Mouse (Mus musculus): ENCODE measurements at regions not wholly inside any gene's neighbourhood (a gene's known extent, or its start where the extent isn't known, plus 50 kb on each side); places are given as distances from the start of the nearest gene placed in this dataset.

DNA sequence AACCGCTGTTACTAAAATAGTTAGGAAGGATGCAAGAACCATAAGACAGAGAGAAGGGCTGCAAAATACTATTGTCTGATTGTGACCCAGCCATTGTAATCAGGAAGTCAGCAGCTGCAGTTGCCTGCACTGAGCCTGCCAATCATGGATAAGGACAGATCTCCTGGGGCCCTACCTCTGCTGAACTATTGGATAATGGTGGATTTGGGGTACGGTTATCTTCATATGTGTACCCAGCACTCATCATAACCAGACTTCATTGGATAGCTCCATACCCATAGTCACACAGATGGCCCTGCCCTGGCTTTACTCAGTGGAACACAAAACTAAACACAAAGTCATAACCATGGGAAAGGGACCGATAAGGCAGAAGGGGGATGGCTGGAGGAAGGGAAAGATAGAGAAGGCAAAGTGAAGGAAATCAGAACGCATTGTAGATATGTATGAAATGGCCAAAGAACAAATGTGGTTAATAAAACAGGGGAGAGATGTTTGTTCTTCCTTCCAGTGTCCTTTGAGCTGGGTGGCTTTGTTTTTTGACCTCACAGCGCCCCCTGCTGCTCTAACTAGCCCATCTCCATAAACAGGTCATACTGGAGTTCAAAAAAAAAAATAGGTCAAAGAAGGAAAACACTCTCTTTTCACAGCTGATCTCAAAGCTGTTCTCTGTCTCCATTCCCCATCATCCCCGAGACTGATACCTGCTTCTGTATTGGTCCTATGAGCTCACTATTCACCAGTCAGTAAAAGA lies 101.2 kb downstream of the Dad1 start:
- ATAC-seq = 0 out of 2 replicates have a peak, but pooled peaks have one; percentile 42
- Histone ChIP-seq H3K9me3 (ENCODE audit: control insufficient read depth, low read length) (no peaks in the 10 kb centered on the region), H3K9ac (ENCODE audit: low read depth, low read length) (no peak overlapping the region), H3K36me3 (ENCODE audit: control insufficient read depth, insufficient read depth, low read length) (no peaks in the 10 kb centered on the region), H3K4me3 (ENCODE audit: low read length) (no peak overlapping the region), H3K4me1 (ENCODE audit: control insufficient read depth, insufficient read depth, low read length) (no peaks in the 10 kb centered on the region), H3K4me2 (ENCODE audit: low read depth, low read length) (no peak overlapping the region), H3K27ac (ENCODE audit: low read length) (no peak overlapping the region), H3K27me3 (replicated peaks; ENCODE audit: control insufficient read depth, insufficient read depth, low read length) (no peaks in the 10 kb centered on the region)
- 38% methylated on average over 6 of the region's 6 CpGs for WGBS

DNA sequence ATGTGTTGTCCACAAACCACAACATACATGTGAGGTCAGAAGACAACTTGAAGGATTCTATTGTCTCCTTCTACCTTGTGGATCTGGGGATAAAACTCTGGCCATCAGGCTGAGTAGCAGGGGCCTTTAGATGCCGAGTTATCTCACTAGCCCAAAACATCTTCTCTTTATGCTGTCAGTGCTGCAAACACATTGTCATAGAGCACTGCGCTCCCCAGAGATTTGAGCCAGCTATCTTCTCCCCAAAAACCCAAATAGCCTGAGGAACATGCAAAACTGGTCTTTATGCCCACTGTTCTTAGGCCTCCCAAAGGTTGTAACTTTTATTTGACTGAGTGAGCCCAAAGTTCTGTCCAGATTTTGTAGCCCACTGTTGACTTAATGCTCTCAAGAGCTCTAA lies 102.0 kb downstream of the Dad1 start:
- H3K27me3 ChIP-seq (replicated peaks; ENCODE audit: control insufficient read depth, insufficient read depth, low read length) = no peaks in the 10 kb centered on the region
- 93% methylated on average over 2 of the region's 2 CpGs for WGBS
- H3K4me1 ChIP-seq (ENCODE audit: control insufficient read depth, insufficient read depth, low read length) = no peaks in the 10 kb centered on the region
- no peak overlapping the region for H3K9ac ChIP-seq (ENCODE audit: low read depth, low read length)
- H3K9me3 ChIP-seq (ENCODE audit: control insufficient read depth, low read length) = no peaks in the 10 kb centered on the region
- no peak overlapping the region for H3K4me2 ChIP-seq (ENCODE audit: low read depth, low read length)
- no peak for ATAC-seq
- no peak overlapping the region for H3K4me3 ChIP-seq (ENCODE audit: low read length)
- no peaks in the 10 kb centered on the region for H3K36me3 ChIP-seq (ENCODE audit: control insufficient read depth, insufficient read depth, low read length)
- no peak overlapping the region for H3K27ac ChIP-seq (ENCODE audit: low read length)

DNA sequence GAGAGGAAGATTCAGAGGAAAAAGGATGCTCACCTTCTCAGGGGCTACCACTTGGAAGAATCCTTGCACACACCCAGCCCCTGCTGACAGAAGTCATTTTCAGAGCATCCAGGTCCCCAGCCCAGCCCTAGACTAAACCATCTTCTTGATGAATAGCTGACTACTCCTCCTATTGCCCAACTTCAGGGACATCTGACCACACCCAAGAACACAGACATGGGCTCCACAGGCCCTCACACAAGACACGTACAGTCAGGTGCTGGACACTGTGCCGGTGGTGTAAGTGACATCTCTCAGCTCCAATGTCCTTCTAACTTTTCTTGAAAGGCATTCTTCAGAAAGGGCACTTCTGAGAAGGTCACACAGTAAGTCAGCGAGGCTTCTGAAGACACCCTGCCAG lies 102.6 kb downstream of the Dad1 start:
- Histone ChIP-seq H3K27ac (ENCODE audit: low read length) (no peak overlapping the region), H3K4me1 (ENCODE audit: control insufficient read depth, insufficient read depth, low read length) (no peaks in the 10 kb centered on the region), H3K4me2 (ENCODE audit: low read depth, low read length) (no peak overlapping the region), H3K36me3 (ENCODE audit: control insufficient read depth, insufficient read depth, low read length) (no peaks in the 10 kb centered on the region), H3K4me3 (ENCODE audit: low read length) (no peak overlapping the region), H3K9me3 (ENCODE audit: control insufficient read depth, low read length) (no peaks in the 10 kb centered on the region), H3K27me3 (replicated peaks; ENCODE audit: control insufficient read depth, insufficient read depth, low read length) (no peaks in the 10 kb centered on the region), H3K9ac (ENCODE audit: low read depth, low read length) (no peak overlapping the region)
- no peak for ATAC-seq
- 89% methylated on average over 3 of the region's 3 CpGs for WGBS

DNA sequence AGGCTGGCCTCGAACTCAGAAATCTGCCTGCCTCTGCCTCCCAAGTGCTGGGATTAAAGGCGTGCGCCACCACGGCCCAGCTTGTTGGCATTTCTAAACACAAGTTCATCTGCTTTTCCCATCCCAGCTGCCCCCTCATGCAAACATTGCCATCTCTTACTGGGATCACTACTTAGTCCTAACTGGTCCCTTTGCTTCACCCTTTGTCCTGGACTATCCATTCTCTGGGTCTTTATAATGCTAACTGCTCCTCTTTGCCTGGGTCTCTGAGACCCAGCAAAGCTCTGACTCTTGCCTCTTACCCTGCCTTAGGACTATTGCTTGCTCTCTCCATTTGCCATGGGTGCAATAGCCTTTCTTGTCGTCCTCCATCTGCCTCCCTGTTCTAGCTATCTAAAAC lies 103.7 kb downstream of the Dad1 start:
- Histone ChIP-seq H3K36me3 (ENCODE audit: control insufficient read depth, insufficient read depth, low read length) (no peaks in the 10 kb centered on the region), H3K4me3 (ENCODE audit: low read length) (no peak overlapping the region), H3K27me3 (replicated peaks; ENCODE audit: control insufficient read depth, insufficient read depth, low read length) (no peaks in the 10 kb centered on the region), H3K9ac (ENCODE audit: low read depth, low read length) (no peak overlapping the region), H3K27ac (ENCODE audit: low read length) (no peak overlapping the region), H3K4me2 (ENCODE audit: low read depth, low read length) (no peak overlapping the region), H3K9me3 (ENCODE audit: control insufficient read depth, low read length) (no peaks in the 10 kb centered on the region), H3K4me1 (ENCODE audit: control insufficient read depth, insufficient read depth, low read length) (no peaks in the 10 kb centered on the region)
- ATAC-seq = no peak
- 90% methylated on average over 5 of the region's 5 CpGs for WGBS

DNA sequence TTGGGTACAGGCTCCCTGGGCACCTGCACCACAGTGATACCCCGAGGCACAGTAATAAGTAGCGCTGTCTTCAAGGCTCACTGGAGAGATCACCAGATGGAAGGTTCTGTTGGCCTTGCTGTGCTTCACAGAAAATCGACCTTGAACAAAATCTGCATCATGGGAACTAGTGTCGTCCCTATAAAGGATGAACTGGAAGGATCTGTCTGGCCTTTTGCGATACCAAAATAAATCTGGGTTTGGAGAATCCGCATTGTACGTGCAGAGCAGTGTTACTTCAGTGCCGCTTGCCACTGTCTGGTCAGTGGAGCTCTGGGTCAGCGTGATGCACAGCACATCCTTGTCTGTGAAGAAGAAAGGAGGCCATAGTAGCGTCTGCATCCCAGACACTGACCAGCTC lies 105.3 kb downstream of the Dad1 start:
- ATAC-seq = no peak
- Histone ChIP-seq H3K4me3 (ENCODE audit: low read length) (no peak overlapping the region), H3K27me3 (replicated peaks; ENCODE audit: control insufficient read depth, insufficient read depth, low read length) (no peaks in the 10 kb centered on the region), H3K4me2 (ENCODE audit: low read depth, low read length) (no peak overlapping the region), H3K9me3 (ENCODE audit: control insufficient read depth, low read length) (no peaks in the 10 kb centered on the region), H3K27ac (ENCODE audit: low read length) (no peak overlapping the region), H3K4me1 (ENCODE audit: control insufficient read depth, insufficient read depth, low read length) (no peaks in the 10 kb centered on the region), H3K9ac (ENCODE audit: low read depth, low read length) (no peak overlapping the region), H3K36me3 (ENCODE audit: control insufficient read depth, insufficient read depth, low read length) (no peaks in the 10 kb centered on the region)
- 92% methylated on average over 10 of the region's 10 CpGs for WGBS

DNA sequence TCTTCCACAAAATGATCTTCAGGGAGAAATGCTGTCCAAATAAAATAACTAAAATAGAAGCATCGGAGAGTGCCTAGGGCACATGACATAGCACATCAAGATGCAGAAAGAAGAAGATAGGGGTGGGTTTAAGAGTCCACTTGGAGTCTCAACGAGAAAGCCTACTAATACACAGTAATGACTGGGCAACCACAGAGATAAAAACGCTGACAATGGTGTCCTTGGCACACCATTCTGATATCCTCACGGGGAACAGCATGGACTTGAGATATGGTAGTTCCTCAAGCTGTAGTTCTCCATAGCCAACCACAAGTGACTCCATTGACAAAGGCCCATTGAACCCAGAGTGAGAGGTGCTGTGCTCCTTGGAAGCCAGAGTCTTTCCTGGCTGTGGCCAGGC lies 105.8 kb downstream of the Dad1 start:
- no peak for ATAC-seq
- WGBS = 93% methylated on average over 4 of the region's 4 CpGs

DNA sequence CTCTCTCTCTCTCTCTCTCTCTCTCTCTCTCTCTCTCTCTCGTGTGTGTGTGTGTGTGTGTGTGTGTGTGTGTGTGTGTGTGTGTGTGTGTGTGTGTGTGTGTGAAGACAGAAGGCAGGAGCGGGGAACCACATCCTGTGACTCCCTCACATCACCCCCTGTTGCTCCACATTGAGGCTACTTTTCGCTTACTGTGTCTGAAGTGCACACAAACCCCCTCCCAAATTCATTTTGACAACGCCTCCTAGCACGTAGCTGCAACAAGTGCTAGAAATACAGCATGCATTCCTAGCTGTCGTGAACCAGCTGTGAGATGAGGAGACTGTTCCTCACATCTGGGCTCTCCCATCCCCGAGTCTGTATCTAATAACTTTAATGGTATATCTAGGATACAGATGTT lies 106.4 kb downstream of the Dad1 start:
- Histone ChIP-seq H3K4me3 (ENCODE audit: low read length) (no peak overlapping the region), H3K4me1 (ENCODE audit: control insufficient read depth, insufficient read depth, low read length) (no peaks in the 10 kb centered on the region), H3K9ac (ENCODE audit: low read depth, low read length) (no peak overlapping the region), H3K4me2 (ENCODE audit: low read depth, low read length) (no peak overlapping the region), H3K9me3 (ENCODE audit: control insufficient read depth, low read length) (no peaks in the 10 kb centered on the region), H3K27ac (ENCODE audit: low read length) (no peak overlapping the region), H3K36me3 (ENCODE audit: control insufficient read depth, insufficient read depth, low read length) (no peaks in the 10 kb centered on the region), H3K27me3 (replicated peaks; ENCODE audit: control insufficient read depth, insufficient read depth, low read length) (no peaks in the 10 kb centered on the region)
- WGBS = 67% methylated on average over 6 of the region's 7 CpGs
- ATAC-seq = no peak

More for the DNA sequence above, 105.8 kb downstream of the Dad1 start:
- no peaks in the 10 kb centered on the region for H3K36me3 ChIP-seq (ENCODE audit: control insufficient read depth, insufficient read depth, low read length)
- no peaks in the 10 kb centered on the region for H3K27me3 ChIP-seq (replicated peaks; ENCODE audit: control insufficient read depth, insufficient read depth, low read length)
- no peaks in the 10 kb centered on the region for H3K4me1 ChIP-seq (ENCODE audit: control insufficient read depth, insufficient read depth, low read length)
- no peak overlapping the region for H3K4me3 ChIP-seq (ENCODE audit: low read length)
- no peak overlapping the region for H3K9ac ChIP-seq (ENCODE audit: low read depth, low read length)
- no peak overlapping the region for H3K27ac ChIP-seq (ENCODE audit: low read length)
- H3K4me2 ChIP-seq (ENCODE audit: low read depth, low read length) = no peak overlapping the region
- no peaks in the 10 kb centered on the region for H3K9me3 ChIP-seq (ENCODE audit: control insufficient read depth, low read length)

DNA sequence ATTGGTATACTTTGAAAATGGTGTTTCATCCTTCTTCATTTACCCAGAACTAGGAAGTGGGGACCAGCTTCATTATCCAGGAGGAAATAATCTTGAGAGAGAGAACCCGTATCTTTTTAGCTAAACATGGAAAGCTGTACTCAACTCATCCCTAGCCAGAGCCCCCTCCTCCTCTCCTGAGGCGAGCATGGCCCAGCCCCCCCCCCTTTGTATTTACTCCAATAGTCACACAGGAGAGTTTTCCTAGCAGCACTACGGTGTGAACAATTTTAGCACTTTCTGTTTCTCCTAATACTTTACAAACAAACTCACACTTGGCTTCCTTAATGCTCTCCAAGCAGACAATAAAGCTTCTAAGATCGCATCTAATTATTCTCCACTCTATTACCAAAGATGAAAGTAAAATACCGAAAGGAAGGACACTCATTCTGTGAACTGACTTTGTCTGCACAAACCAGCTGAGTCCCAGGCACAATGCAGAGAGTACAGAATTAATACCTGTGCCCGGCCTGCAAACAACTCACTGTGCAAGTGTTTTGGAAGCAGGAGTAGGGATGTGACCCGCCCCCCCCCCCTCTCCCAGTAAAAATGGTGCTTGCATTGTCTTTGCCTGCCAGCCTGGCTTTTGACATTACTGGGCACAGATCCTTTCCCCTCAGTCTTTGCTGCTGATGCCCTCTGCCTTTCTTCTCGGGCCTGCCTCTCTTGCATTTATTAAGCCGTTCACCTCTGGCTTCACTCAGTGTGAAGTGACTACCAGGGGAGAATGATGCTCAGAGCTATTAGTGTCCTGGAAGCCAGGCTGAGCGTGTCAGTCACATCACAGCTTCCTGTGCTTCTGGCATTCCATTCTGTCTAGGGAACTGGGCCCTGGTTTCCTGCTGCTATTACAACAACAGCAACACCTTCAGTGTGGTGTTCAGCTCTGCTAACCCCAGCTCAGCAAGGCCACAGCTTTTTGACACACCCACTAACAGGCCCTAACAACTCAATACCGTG lies 107.9 kb downstream of the Dad1 start:
- Histone ChIP-seq H3K36me3 (ENCODE audit: control insufficient read depth, insufficient read depth, low read length) (no peaks in the 10 kb centered on the region), H3K9ac (ENCODE audit: low read depth, low read length) (no peak overlapping the region), H3K4me1 (ENCODE audit: control insufficient read depth, insufficient read depth, low read length) (no peaks in the 10 kb centered on the region), H3K27ac (ENCODE audit: low read length) (no peak overlapping the region), H3K27me3 (replicated peaks; ENCODE audit: control insufficient read depth, insufficient read depth, low read length) (no peaks in the 10 kb centered on the region), H3K9me3 (ENCODE audit: control insufficient read depth, low read length) (no peaks in the 10 kb centered on the region), H3K4me3 (ENCODE audit: low read length) (no peak overlapping the region), H3K4me2 (ENCODE audit: low read depth, low read length) (no peak overlapping the region)
- WGBS = 38% methylated on average over 11 of the region's 11 CpGs
- no peak for ATAC-seq

DNA sequence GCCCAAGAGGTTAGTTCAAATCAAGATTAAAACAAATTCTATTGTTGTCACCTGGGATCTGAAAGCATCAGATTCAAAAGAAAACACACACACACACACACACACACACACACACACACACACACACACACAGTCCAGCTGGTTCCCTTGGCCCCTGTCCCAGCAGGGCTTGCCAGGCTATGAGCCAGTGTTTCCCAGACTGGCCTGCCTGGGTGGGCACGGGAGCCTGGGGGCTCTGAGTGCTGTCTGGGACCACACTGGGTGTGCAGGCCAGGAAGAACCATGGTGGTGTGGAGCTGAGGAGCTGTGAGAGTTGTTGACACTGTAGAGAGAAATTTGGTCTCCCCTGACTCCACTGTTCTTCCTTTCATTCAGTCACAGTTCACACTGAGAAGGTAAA lies 110.1 kb downstream of the Dad1 start:
- no peak overlapping the region for H3K4me3 ChIP-seq (ENCODE audit: low read length)
- no peak overlapping the region for H3K4me2 ChIP-seq (ENCODE audit: low read depth, low read length)
- WGBS = 48% methylated on average over 1 of the region's 1 CpGs
- ATAC-seq = no peak
- no peaks in the 10 kb centered on the region for H3K4me1 ChIP-seq (ENCODE audit: control insufficient read depth, insufficient read depth, low read length)
- H3K36me3 ChIP-seq (ENCODE audit: control insufficient read depth, insufficient read depth, low read length) = no peaks in the 10 kb centered on the region
- H3K27ac ChIP-seq (ENCODE audit: low read length) = no peak overlapping the region
- H3K9me3 ChIP-seq (ENCODE audit: control insufficient read depth, low read length) = no peaks in the 10 kb centered on the region
- H3K27me3 ChIP-seq (replicated peaks; ENCODE audit: control insufficient read depth, insufficient read depth, low read length) = no peaks in the 10 kb centered on the region
- no peak overlapping the region for H3K9ac ChIP-seq (ENCODE audit: low read depth, low read length)
